Mouse (Mus musculus) spleen, adult 12 weeks (tissue): ENCODE data around the gene Gpr183.

Experiments
- DNase-seq: peaks from one replicate; pipeline ENCODE4 v3.0.0; 2022; ENCODE audit warnings: low spot score

Gpr183 gene

GRCm38 (mm10) chr14:121931594-121931993 lies 33.4 kb downstream of the Gpr183 start:
- DNase-seq = no peak

- no peak for DNase-seq
These were observed 34.1 kb downstream of the Gpr183 start for GRCm38 (mm10) chr14:121930731-121931383.

- DNase-seq = no peak
These were observed 35.6 kb downstream of the Gpr183 start for GRCm38 (mm10) chr14:121929243-121929951.

- no peak for DNase-seq
These were observed 36.4 kb downstream of the Gpr183 start for GRCm38 (mm10) chr14:121928375-121929137.

- DNase-seq = no peak
These were observed 37.5 kb downstream of the Gpr183 start for GRCm38 (mm10) chr14:121927451-121927850.

- no peak for DNase-seq
These were observed 38.1 kb downstream of the Gpr183 start for GRCm38 (mm10) chr14:121926901-121927300.

GRCm38 (mm10) chr14:121924876-121925275 lies 40.1 kb downstream of the Gpr183 start:
- DNase-seq = no peak

- no peak for DNase-seq
These were observed 42.3 kb downstream of the Gpr183 start for GRCm38 (mm10) chr14:121922731-121923130.

GRCm38 (mm10) chr14:121922016-121922415 lies 43.0 kb downstream of the Gpr183 start:
- no peak for DNase-seq

- DNase-seq = no peak
These were observed 44.4 kb downstream of the Gpr183 start for GRCm38 (mm10) chr14:121920511-121921124.

GRCm38 (mm10) chr14:121919752-121920151 lies 45.2 kb downstream of the Gpr183 start:
- DNase-seq = no peak

GRCm38 (mm10) chr14:121918266-121918665 lies 46.7 kb downstream of the Gpr183 start:
- no peak for DNase-seq

- DNase-seq = no peak
These were observed 48.5 kb downstream of the Gpr183 start for GRCm38 (mm10) chr14:121916311-121917094.

- DNase-seq = no peak
These were observed 49.4 kb downstream of the Gpr183 start, which contains the start of gene Gpr18 for GRCm38 (mm10) chr14:121915621-121916020. Gene Gpr18 (minus strand): TSS chr14:121915781.

- no peak for DNase-seq
These were observed 49.9 kb downstream of the Gpr183 start for GRCm38 (mm10) chr14:121915143-121915542.

- no peak for DNase-seq
These were observed 52.5 kb downstream of the Gpr183 start for GRCm38 (mm10) chr14:121912501-121912900.

- no peak for DNase-seq
These were observed 55.1 kb downstream of the Gpr183 start for GRCm38 (mm10) chr14:121909868-121910267.

GRCm38 (mm10) chr14:121906992-121907681 lies 57.9 kb downstream of the Gpr183 start:
- DNase-seq = no peak

GRCm38 (mm10) chr14:121906341-121906991 lies 58.5 kb downstream of the Gpr183 start:
- DNase-seq = no peak

- DNase-seq = no peak
These were observed 60.2 kb downstream of the Gpr183 start for GRCm38 (mm10) chr14:121904754-121905153.
